ENCODE assay signal across 14 mouse cellular contexts in the genomic region with DNA sequence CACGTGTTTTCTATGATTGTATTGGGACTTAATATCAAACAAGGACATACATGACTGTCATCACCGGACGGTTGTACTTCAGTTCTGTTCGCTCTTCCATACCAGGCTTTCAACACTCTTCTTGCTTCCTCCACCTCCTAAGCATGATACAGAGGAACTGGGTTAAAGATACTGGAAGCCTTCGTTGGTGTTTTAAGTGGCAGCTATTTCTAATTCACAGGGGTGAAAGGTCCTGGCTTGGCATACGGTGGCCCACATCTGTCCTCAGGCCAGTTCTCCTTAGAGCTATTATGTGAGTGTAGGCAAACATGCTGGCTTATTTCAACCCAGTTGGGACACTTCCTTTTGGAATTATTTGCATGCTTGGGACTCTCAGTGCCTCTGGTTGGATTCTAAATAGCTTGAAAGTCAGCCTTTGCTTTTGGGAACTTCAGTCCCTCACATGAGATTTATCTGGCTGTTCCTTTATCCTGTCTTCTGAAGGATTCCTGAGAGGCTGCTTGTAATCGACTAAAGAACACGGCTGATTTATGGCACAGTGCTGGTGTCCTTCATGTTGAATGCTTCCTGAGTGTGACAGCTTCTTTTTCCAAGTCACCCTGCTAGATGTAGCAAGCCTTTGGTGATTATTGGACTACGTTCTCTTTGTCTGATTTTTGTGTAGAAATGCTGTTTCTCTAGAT. TPM values are rescaled to one million over a fixed set of nuclear protein-coding genes. Genes with fewer than 3 reads are reported as not detected.
DNase-seq lines count a peak whose midpoint lies in the region; ATAC-seq lines count a peak whose summit lies in the region.
"Had no signal": no experiment of that assay in that cellular context is flagged by ENCODE, and none has a peak within 500 bp of the region (broad histone marks: within the 10 kb centered on the region; RNA-seq: fewer than 3 reads in every experiment).

No protein-coding gene starts in this region.

- H3K4me1 ChIP-seq in heart, embryonic 11.5 days (ENCODE audit: control insufficient read depth, insufficient read depth, low read length), result peaks cover 25% of the 10 kb centered on the region
- H3K4me1 ChIP-seq in midbrain, embryonic 10.5 days, result peaks cover 19% of the 10 kb centered on the region
- H3K4me1 ChIP-seq in midbrain, embryonic 15.5 days, result no peaks in the 10 kb centered on the region; the same call in 1 of the 2 replicates
- peaks cover 56% of the 10 kb centered on the region for H3K4me1 ChIP-seq in megakaryocyte, embryonic 14.5 days

- no peaks in the 10 kb centered on the region for H3K27me3 ChIP-seq in heart, embryonic 11.5 days (ENCODE audit: control insufficient read depth, insufficient read depth, low read length)
- H3K27me3 ChIP-seq in midbrain, embryonic 10.5 days (ENCODE audit: low read depth, poor library complexity, severe bottlenecking), result no peaks in the 10 kb centered on the region
- H3K27me3 ChIP-seq in midbrain, embryonic 15.5 days (replicated peaks), result no peaks in the 10 kb centered on the region
- no peaks in the 10 kb centered on the region for H3K27me3 ChIP-seq in megakaryocyte, embryonic 14.5 days (replicated peaks)
- H3K27me3 ChIP-seq: forebrain, embryonic 12.5 days had no signal

- no peaks in the 10 kb centered on the region for H3K36me3 ChIP-seq in heart, embryonic 11.5 days (ENCODE audit: control insufficient read depth, insufficient read depth, low read length)
- H3K36me3 ChIP-seq in midbrain, embryonic 10.5 days, result peaks cover 3% of the 10 kb centered on the region; the same call in 1 of the 2 replicates
- H3K36me3 ChIP-seq in midbrain, embryonic 15.5 days (replicated peaks), result no peaks in the 10 kb centered on the region
- peaks cover 26% of the 10 kb centered on the region for H3K36me3 ChIP-seq in megakaryocyte, embryonic 14.5 days (replicated peaks; ENCODE audit: low read length)
- H3K36me3 ChIP-seq: forebrain, embryonic 12.5 days had no signal

- H3K4me2 ChIP-seq in heart, embryonic 11.5 days, result no peak overlapping the region
- H3K4me2 ChIP-seq in midbrain, embryonic 15.5 days, result no peak overlapping the region
- H3K4me2 ChIP-seq: forebrain, embryonic 12.5 days had no signal

- DNase-seq in heart, postnatal 36 days, result no peak
- DNase-seq in midbrain, embryonic 10.5 days (ENCODE audit: low spot score), result no peak
- peak; percentile 67 for DNase-seq in fat pad, adult 2 months (ENCODE audit: extremely low read depth, low read depth, low spot score)
- DNase-seq in layer of hippocampus, postnatal 36 days, result no peak
- DNase-seq: B cell, adult 2 months; cerebellum, postnatal 36 days; lung, adult 2 months; thymus, adult 2 months had no signal

- peak overlapping the region; percentile 62 for H3K27ac ChIP-seq in heart, embryonic 11.5 days (ENCODE audit: low read depth, low read length)
- H3K27ac ChIP-seq in midbrain, embryonic 10.5 days (replicated peaks), result 0 out of 2 replicates have a peak overlapping the region, but pooled peaks have one; percentile 18
- no peak overlapping the region for H3K27ac ChIP-seq in midbrain, embryonic 15.5 days
- H3K27ac ChIP-seq: forebrain, embryonic 12.5 days had no signal

- H3K4me3 ChIP-seq in heart, embryonic 11.5 days (ENCODE audit: low read depth, low read length), result no peak overlapping the region
- no peak overlapping the region for H3K4me3 ChIP-seq in midbrain, embryonic 10.5 days
- H3K4me3 ChIP-seq in midbrain, embryonic 15.5 days, result no peak overlapping the region
- H3K4me3 ChIP-seq in megakaryocyte, embryonic 14.5 days (replicated peaks), result peak overlapping the region; percentile 82
- H3K4me3 ChIP-seq: forebrain, embryonic 12.5 days; myocyte had no signal

- no peak for ATAC-seq in heart, embryonic 11.5 days (replicated peaks; ENCODE audit: insufficient number of reproducible peaks, low FRiP score, low TSS enrichment)
- no peak for ATAC-seq in midbrain, embryonic 15.5 days (replicated peaks)
- no peak for ATAC-seq in megakaryocyte progenitor cell, adult 5-6 weeks (replicated peaks; ENCODE audit: poor library complexity)

- H3K9ac ChIP-seq in heart, embryonic 11.5 days (ENCODE audit: low read depth, low read length), result no peak overlapping the region
- H3K9ac ChIP-seq in midbrain, embryonic 15.5 days, result no peak overlapping the region
- H3K9ac ChIP-seq: forebrain, embryonic 12.5 days had no signal

- intact Hi-C loops in heart, postnatal 36 days (cut with DNase I), result no loop called here

- 31% methylated on average over 9 of the region's 9 CpGs for WGBS in heart, embryonic 11.5 days (ENCODE audit: insufficient replicate concordance)
- WGBS in midbrain, embryonic 10.5 days, result 80% methylated on average over 9 of the region's 9 CpGs
- WGBS in midbrain, embryonic 15.5 days, result 68% methylated on average over 9 of the region's 9 CpGs

- H3K9me3 ChIP-seq in heart, embryonic 11.5 days (replicated peaks; ENCODE audit: control insufficient read depth, low read length), result no peaks in the 10 kb centered on the region
- H3K9me3 ChIP-seq in midbrain, embryonic 10.5 days (replicated peaks), result no peaks in the 10 kb centered on the region
- no peaks in the 10 kb centered on the region for H3K9me3 ChIP-seq in midbrain, embryonic 15.5 days
- peaks cover 9% of the 10 kb centered on the region for H3K9me3 ChIP-seq in megakaryocyte, embryonic 14.5 days
- H3K9me3 ChIP-seq: forebrain, embryonic 12.5 days had no signal

RNA-seq across cellular contexts. Expression of gene Arl15, which starts 17.7 kb away (rescaled TPM):
- 9.4 and 10.1 TPM in 2 replicates for polyA plus RNA-seq in heart, embryonic 11.5 days (2014; fragmentation: Nextera tagmentation; extraction: Ambion mirVana)
- total RNA-seq in heart, postnatal 36 days (2021), result 1 to 10 TPM; 7.5 to 8.1 TPM
- polyA plus RNA-seq in midbrain, embryonic 10.5 days (2016; fragmentation: Nextera tagmentation; extraction: Ambion mirVana), result 10.4 and 10.7 TPM in 2 replicates
- 15.3 and 18.5 TPM in 2 replicates for polyA plus RNA-seq in midbrain, embryonic 15.5 days (2015; fragmentation: Nextera tagmentation; extraction: Ambion mirVana)
- polyA plus RNA-seq in megakaryocyte, embryonic 14.5 days (2012; ENCODE audit: insufficient read depth, low replicate concordance), result 0.19 TPM in 1 of 2 replicates, not detected in the other
- 10 to 100 TPM; 61.5 to 69.2 TPM for total RNA-seq in layer of hippocampus, postnatal 36 days (2021)
- 17.5 and 22.3 TPM in 2 replicates for total RNA-seq in megakaryocyte progenitor cell, adult 5-6 weeks (2015)
- 14.9 and 17.4 TPM in 2 replicates for total RNA-seq in megakaryocyte progenitor cell, adult 5-6 weeks (2017)
